8 mouse cellular contexts compared by ENCODE assay signal in the genomic region with DNA sequence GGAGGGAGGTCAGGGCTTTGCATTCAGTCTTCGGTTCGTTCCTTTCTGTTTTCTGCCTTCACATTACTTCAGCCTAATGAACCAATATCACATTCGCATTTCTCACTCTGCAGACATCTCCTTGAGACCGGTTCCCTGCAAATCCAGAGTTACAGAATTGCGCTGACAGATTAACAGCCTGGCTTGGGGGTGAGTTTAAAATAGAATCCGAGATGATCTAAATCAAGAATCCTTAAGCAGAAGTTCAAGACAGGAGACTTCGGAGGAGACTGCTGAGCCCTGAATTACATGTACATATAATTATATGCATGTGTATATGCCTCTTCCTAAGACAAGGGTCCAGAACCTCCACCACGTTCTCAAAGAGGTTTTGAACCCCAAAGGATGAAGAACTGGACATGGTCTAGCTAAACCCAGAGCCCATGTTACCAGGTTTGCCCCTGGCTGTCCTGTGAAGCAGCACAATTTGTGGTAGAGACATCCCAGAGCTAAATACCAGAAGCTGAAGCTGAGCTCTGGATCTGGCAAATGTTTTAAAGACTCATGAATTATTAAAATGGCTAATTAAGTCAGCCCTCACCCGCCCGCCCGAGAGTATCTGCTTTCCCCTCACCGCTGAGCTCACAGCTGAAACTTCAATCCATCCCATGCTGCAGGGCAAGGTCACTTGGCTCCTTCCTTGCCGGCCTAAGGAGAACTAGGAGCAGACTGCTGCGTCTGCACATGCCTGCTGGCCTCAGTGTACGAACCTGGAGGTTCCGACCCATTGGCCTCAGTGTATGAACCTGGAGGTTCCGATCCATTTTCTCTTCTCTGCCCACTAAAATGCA. TPM values are rescaled to one million over a fixed set of nuclear protein-coding genes. Genes with fewer than 3 reads are reported as not detected.
DNase-seq lines count a peak whose midpoint lies in the region; ATAC-seq and TF ChIP-seq lines count a peak whose summit lies in the region.
"Had no signal": no experiment of that assay in that cellular context is flagged by ENCODE, and none has a peak within 500 bp of the region (broad histone marks: within the 10 kb centered on the region; RNA-seq: fewer than 3 reads in every experiment).

No protein-coding gene starts in this region.

- H3K4me3 ChIP-seq in cortical plate, adult 2 months (ENCODE audit: insufficient read depth, low read length), result no peak overlapping the region
- no peak overlapping the region for H3K4me3 ChIP-seq in hindbrain, embryonic 13.5 days
- H3K4me3 ChIP-seq in liver, embryonic 11.5 days (ENCODE audit: low read depth, low read length), result no peak overlapping the region

- no peaks in the 10 kb centered on the region for H3K27me3 ChIP-seq in hindbrain, embryonic 13.5 days
- H3K27me3 ChIP-seq in liver, embryonic 11.5 days (replicated peaks; ENCODE audit: control insufficient read depth, insufficient read depth, low read length), result 0 out of 2 replicates have a peak, but pooled peaks cover 4% of the 10 kb centered on the region

- TF ChIP-seq CTCF in cortical plate, adult 2 months (IDR thresholded peaks at IDR 0.05; ENCODE audit: extremely low read depth, insufficient read depth, low read length), result no peak

- DNase-seq in ES-CJ7 (ENCODE audit: low read depth, low spot score), result peak; percentile 29
- no peak for DNase-seq in liver, embryonic 11.5 days (ENCODE audit: low spot score)
- no peak for DNase-seq in layer of hippocampus, postnatal 10 days (ENCODE audit: low spot score in 2 of 2)
- DNase-seq in right cerebral cortex, postnatal 25 days, result no peak
- no peak for DNase-seq in layer of hippocampus, postnatal 36 days

- H3K4me1 ChIP-seq in cortical plate, adult 2 months (ENCODE audit: control insufficient read depth, insufficient read depth, low read length), result peaks cover 22% of the 10 kb centered on the region
- H3K4me1 ChIP-seq in hindbrain, embryonic 13.5 days (replicated peaks), result peaks cover 46% of the 10 kb centered on the region
- peaks cover 27% of the 10 kb centered on the region for H3K4me1 ChIP-seq in liver, embryonic 11.5 days (replicated peaks; ENCODE audit: control insufficient read depth, insufficient read depth, low read length)

- peak; percentile 47; the same call in 1 of the 2 replicates for ATAC-seq in hindbrain, embryonic 13.5 days (ENCODE audit: low FRiP score)
- no peak for ATAC-seq in liver, embryonic 11.5 days (replicated peaks; ENCODE audit: low FRiP score)

- 13% methylated on average over 17 of the region's 17 CpGs for WGBS in hindbrain, embryonic 13.5 days
- 37% methylated on average over 17 of the region's 17 CpGs for WGBS in liver, embryonic 11.5 days

- TF ChIP-seq POLR2A in cortical plate, adult 2 months (IDR thresholded peaks at IDR 0.05; ENCODE audit: extremely low read depth, insufficient read depth, low read length), result no peak

- H3K36me3 ChIP-seq in hindbrain, embryonic 13.5 days, result no peaks in the 10 kb centered on the region
- H3K36me3 ChIP-seq in liver, embryonic 11.5 days (ENCODE audit: control insufficient read depth, insufficient read depth, low read length), result no peaks in the 10 kb centered on the region

- H3K27ac ChIP-seq in cortical plate, adult 2 months (ENCODE audit: insufficient read depth, low read length), result peak overlapping the region; percentile 79
- H3K27ac ChIP-seq in hindbrain, embryonic 13.5 days, result peak overlapping the region; percentile 84
- H3K27ac ChIP-seq in liver, embryonic 11.5 days (ENCODE audit: low read depth, low read length), result no peak overlapping the region

- 0 out of 2 replicates have a peak overlapping the region, but pooled peaks have one; percentile 56 for H3K9ac ChIP-seq in hindbrain, embryonic 13.5 days
- no peak overlapping the region for H3K9ac ChIP-seq in liver, embryonic 11.5 days (ENCODE audit: low read depth, low read length)

- H3K4me2 ChIP-seq in hindbrain, embryonic 13.5 days, result peak overlapping the region; percentile 33
- peak overlapping the region; percentile 60 for H3K4me2 ChIP-seq in liver, embryonic 11.5 days

- H3K9me3 ChIP-seq in hindbrain, embryonic 13.5 days, result no peaks in the 10 kb centered on the region
- no peaks in the 10 kb centered on the region for H3K9me3 ChIP-seq in liver, embryonic 11.5 days (ENCODE audit: control insufficient read depth, low read length)

RNA-seq across cellular contexts. Expression of gene Calm2, which starts 14.1 kb away (rescaled TPM):
- polyA plus RNA-seq in cortical plate, adult 2 months (2012; rRNA removed), result 2,529 and 2,563 TPM in 2 replicates
- polyA plus RNA-seq in hindbrain, embryonic 13.5 days (2015; fragmentation: Nextera tagmentation; extraction: Ambion mirVana), result 2,223 and 2,271 TPM in 2 replicates
- polyA plus RNA-seq in liver, embryonic 11.5 days (2014; fragmentation: Nextera tagmentation; extraction: Ambion mirVana), result 744 and 764 TPM in 2 replicates
- total RNA-seq in layer of hippocampus, postnatal 10 days (2021), result 1,000 to 10,000 TPM; 2,051 to 2,241 TPM
- 1,000 to 10,000 TPM; 2,120 to 2,282 TPM for total RNA-seq in layer of hippocampus, postnatal 36 days (2021)

RNA-seq across cellular contexts. Expression of gene Stpg4, which starts 33.3 kb away (rescaled TPM):
- polyA plus RNA-seq in cortical plate, adult 2 months (2012; rRNA removed), result not detected in 2 replicates
- polyA plus RNA-seq in hindbrain, embryonic 13.5 days (2015; fragmentation: Nextera tagmentation; extraction: Ambion mirVana), result not detected in 2 replicates
- not detected in 2 replicates for polyA plus RNA-seq in liver, embryonic 11.5 days (2014; fragmentation: Nextera tagmentation; extraction: Ambion mirVana)
- not detected for total RNA-seq in layer of hippocampus, postnatal 10 days (2021)
- total RNA-seq in layer of hippocampus, postnatal 36 days (2021), result not detected
- polyA plus RNA-seq: liver, embryonic 16.5 days had no signal
